Mouse (Mus musculus): ENCODE data around the gene Fmo2. TPM values are rescaled to one million over a fixed set of nuclear protein-coding genes. Genes with fewer than 3 reads are reported as not detected.

Gene Fmo2
- polyA plus RNA-seq, 1 experiment from 2014 or later: 0.39 TPM

DNA sequence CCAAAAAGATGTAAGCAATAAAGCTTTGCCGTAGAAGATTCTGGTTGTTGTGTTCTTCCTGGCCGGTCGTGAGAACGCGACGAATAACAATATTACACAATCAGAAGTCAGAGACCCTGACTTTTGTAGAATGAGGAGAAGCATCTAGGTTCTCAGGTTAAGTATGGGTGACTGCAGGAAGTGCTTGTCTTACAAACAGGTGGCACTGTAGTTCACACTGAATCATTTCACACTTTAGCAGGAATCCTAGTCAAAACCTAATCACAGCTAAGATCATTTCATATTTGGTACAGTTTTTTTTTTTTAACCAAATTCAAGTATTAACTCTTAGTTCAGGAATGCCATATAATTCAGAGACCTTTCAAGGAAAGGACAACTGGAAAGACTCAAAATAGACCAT lies 51.0 kb downstream of the Fmo2 start:
- H3K4me3 ChIP-seq (ENCODE audit: low read depth, low read length): no peak overlapping the region
- H3K9ac ChIP-seq (ENCODE audit: low read depth, low read length): no peak overlapping the region
- H3K4me2 ChIP-seq: no peak overlapping the region
- no peak for ATAC-seq (replicated peaks; ENCODE audit: insufficient number of reproducible peaks, low FRiP score, low TSS enrichment)
- H3K9me3 ChIP-seq (replicated peaks; ENCODE audit: control insufficient read depth, low read length): no peaks in the 10 kb centered on the region
- H3K36me3 ChIP-seq (ENCODE audit: control insufficient read depth, insufficient read depth, low read length): no peaks in the 10 kb centered on the region
- no peak overlapping the region for H3K27ac ChIP-seq (ENCODE audit: low read depth, low read length)
- no peaks in the 10 kb centered on the region for H3K4me1 ChIP-seq (ENCODE audit: control insufficient read depth, insufficient read depth, low read length)
- 96% methylated on average over 6 of the region's 6 CpGs for WGBS (ENCODE audit: insufficient replicate concordance)
- no peaks in the 10 kb centered on the region for H3K27me3 ChIP-seq (ENCODE audit: control insufficient read depth, insufficient read depth, low read length)

- Histone ChIP-seq H3K36me3 (ENCODE audit: control insufficient read depth, insufficient read depth, low read length) (no peaks in the 10 kb centered on the region), H3K4me3 (ENCODE audit: low read depth, low read length) (no peak overlapping the region), H3K4me1 (ENCODE audit: control insufficient read depth, insufficient read depth, low read length) (no peaks in the 10 kb centered on the region), H3K4me2 (no peak overlapping the region), H3K27ac (ENCODE audit: low read depth, low read length) (no peak overlapping the region), H3K27me3 (ENCODE audit: control insufficient read depth, insufficient read depth, low read length) (no peaks in the 10 kb centered on the region), H3K9me3 (replicated peaks; ENCODE audit: control insufficient read depth, low read length) (no peaks in the 10 kb centered on the region), H3K9ac (ENCODE audit: low read depth, low read length) (no peak overlapping the region)
- 87% methylated on average over 9 of the region's 9 CpGs for WGBS (ENCODE audit: insufficient replicate concordance)
- ATAC-seq (replicated peaks; ENCODE audit: insufficient number of reproducible peaks, low FRiP score, low TSS enrichment): no peak
These were observed 58.3 kb downstream of the Fmo2 start for GRCm38 (mm10) chr1:162840211-162840610.

- ATAC-seq (replicated peaks; ENCODE audit: insufficient number of reproducible peaks, low FRiP score, low TSS enrichment): no peak
- no peak overlapping the region for H3K9ac ChIP-seq (ENCODE audit: low read depth, low read length)
- H3K4me1 ChIP-seq (ENCODE audit: control insufficient read depth, insufficient read depth, low read length): no peaks in the 10 kb centered on the region
- H3K27ac ChIP-seq (ENCODE audit: low read depth, low read length): no peak overlapping the region
- H3K36me3 ChIP-seq (ENCODE audit: control insufficient read depth, insufficient read depth, low read length): no peaks in the 10 kb centered on the region
- WGBS (ENCODE audit: insufficient replicate concordance): 88% methylated on average over 6 of the region's 6 CpGs
- H3K27me3 ChIP-seq (ENCODE audit: control insufficient read depth, insufficient read depth, low read length): no peaks in the 10 kb centered on the region
- H3K9me3 ChIP-seq (replicated peaks; ENCODE audit: control insufficient read depth, low read length): no peaks in the 10 kb centered on the region
- H3K4me2 ChIP-seq: no peak overlapping the region
- H3K4me3 ChIP-seq (ENCODE audit: low read depth, low read length): no peak overlapping the region
These were observed 59.5 kb downstream of the Fmo2 start for GRCm38 (mm10) chr1:162838976-162839375.

- H3K4me2 ChIP-seq: no peak overlapping the region
- H3K27ac ChIP-seq (ENCODE audit: low read depth, low read length): no peak overlapping the region
- H3K4me1 ChIP-seq (ENCODE audit: control insufficient read depth, insufficient read depth, low read length): no peaks in the 10 kb centered on the region
- no peaks in the 10 kb centered on the region for H3K27me3 ChIP-seq (ENCODE audit: control insufficient read depth, insufficient read depth, low read length)
- no peak for ATAC-seq (replicated peaks; ENCODE audit: insufficient number of reproducible peaks, low FRiP score, low TSS enrichment)
- no peaks in the 10 kb centered on the region for H3K36me3 ChIP-seq (ENCODE audit: control insufficient read depth, insufficient read depth, low read length)
- no peaks in the 10 kb centered on the region for H3K9me3 ChIP-seq (replicated peaks; ENCODE audit: control insufficient read depth, low read length)
- no peak overlapping the region for H3K9ac ChIP-seq (ENCODE audit: low read depth, low read length)
- H3K4me3 ChIP-seq (ENCODE audit: low read depth, low read length): no peak overlapping the region
- WGBS (ENCODE audit: insufficient replicate concordance): 79% methylated on average over 5 of the region's 5 CpGs
These were observed 64.2 kb downstream of the Fmo2 start for GRCm38 (mm10) chr1:162834342-162834741.

DNA sequence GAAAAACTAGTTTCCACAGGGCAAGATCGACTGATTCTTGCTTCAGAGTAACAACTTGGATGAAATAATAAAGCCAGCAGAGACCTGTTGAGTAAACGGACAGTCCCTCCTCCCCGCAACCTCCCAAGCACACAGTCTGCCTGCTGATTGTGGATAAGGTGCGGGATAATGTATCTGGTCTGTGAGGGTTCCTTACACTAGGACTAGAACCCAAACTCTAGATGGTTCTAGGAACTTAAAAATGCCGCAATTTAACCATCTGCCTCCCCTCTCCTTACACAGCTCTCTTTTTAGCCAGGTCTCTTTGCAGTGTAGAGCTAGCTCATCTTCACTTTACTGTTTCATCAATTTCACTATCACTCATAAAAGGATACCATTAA lies 66.0 kb downstream of the Fmo2 start:
- Histone ChIP-seq H3K27me3 (ENCODE audit: control insufficient read depth, insufficient read depth, low read length) (no peaks in the 10 kb centered on the region), H3K36me3 (ENCODE audit: control insufficient read depth, insufficient read depth, low read length) (no peaks in the 10 kb centered on the region), H3K27ac (ENCODE audit: low read depth, low read length) (no peak overlapping the region), H3K4me2 (peak overlapping the region; percentile 5; the same call in 1 of the 2 replicates), H3K9ac (ENCODE audit: low read depth, low read length) (no peak overlapping the region), H3K4me3 (ENCODE audit: low read depth, low read length) (no peak overlapping the region), H3K9me3 (replicated peaks; ENCODE audit: control insufficient read depth, low read length) (no peaks in the 10 kb centered on the region), H3K4me1 (ENCODE audit: control insufficient read depth, insufficient read depth, low read length) (no peaks in the 10 kb centered on the region)
- ATAC-seq (replicated peaks; ENCODE audit: insufficient number of reproducible peaks, low FRiP score, low TSS enrichment): no peak
- WGBS (ENCODE audit: insufficient replicate concordance): 57% methylated on average over 5 of the region's 5 CpGs

DNA sequence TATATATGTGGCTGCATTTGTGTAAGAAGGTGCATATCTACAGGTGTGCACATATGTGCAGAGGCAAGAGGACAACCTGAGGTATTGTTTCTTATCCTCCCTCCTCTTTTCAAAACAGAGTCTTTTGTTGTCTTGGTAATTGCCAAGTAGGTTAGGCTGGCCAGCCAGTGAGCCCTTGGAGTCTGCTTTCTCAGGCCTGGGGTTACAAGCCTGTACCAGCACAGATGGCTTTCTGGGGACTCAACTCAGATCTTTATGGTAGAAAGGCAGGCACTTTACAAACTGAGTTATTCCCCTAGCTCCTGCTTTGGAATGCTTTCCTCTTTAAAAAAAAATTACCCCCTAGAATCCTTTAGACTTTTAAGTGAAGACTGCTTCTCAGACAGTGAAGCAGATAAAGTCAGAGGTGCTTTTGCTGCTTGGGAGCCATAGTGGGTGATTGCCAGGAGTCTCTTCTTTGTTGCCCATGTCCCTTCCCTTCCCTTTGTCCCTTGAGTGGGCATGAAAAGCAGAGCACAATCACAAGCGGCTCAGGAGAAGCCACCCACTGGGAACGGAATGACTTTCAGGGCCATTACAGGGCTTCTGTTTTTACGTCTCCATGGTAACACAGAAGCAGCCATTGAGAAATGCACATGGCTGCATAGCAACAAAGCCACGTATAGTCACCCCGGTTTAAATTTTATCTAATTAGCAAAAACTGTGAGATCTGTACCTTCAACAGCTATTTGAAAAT lies 66.5 kb downstream of the Fmo2 start:
- ATAC-seq (replicated peaks; ENCODE audit: insufficient number of reproducible peaks, low FRiP score, low TSS enrichment): no peak
- Histone ChIP-seq H3K4me3 (ENCODE audit: low read depth, low read length) (no peak overlapping the region), H3K27ac (ENCODE audit: low read depth, low read length) (no peak overlapping the region), H3K9ac (ENCODE audit: low read depth, low read length) (no peak overlapping the region), H3K4me1 (ENCODE audit: control insufficient read depth, insufficient read depth, low read length) (no peaks in the 10 kb centered on the region), H3K9me3 (replicated peaks; ENCODE audit: control insufficient read depth, low read length) (no peaks in the 10 kb centered on the region), H3K4me2 (peak overlapping the region; percentile 5), H3K36me3 (ENCODE audit: control insufficient read depth, insufficient read depth, low read length) (no peaks in the 10 kb centered on the region), H3K27me3 (ENCODE audit: control insufficient read depth, insufficient read depth, low read length) (no peaks in the 10 kb centered on the region)
- WGBS (ENCODE audit: insufficient replicate concordance): 11% methylated on average over 5 of the region's 5 CpGs

Other genes with a start within 250 kb of the Fmo2 start
- not detected in 2 replicates for gene Myocos, start 240.5 kb downstream of the Fmo2 start, polyA plus RNA-seq (2014; fragmentation: Nextera tagmentation; extraction: Ambion mirVana)
- gene Prrc2c, start 158.2 kb downstream of the Fmo2 start, polyA plus RNA-seq (2014; fragmentation: Nextera tagmentation; extraction: Ambion mirVana): 84.2 and 109 TPM in 2 replicates
- not detected in 2 replicates for gene Fmo4, start 84.8 kb downstream of the Fmo2 start, polyA plus RNA-seq (2014; fragmentation: Nextera tagmentation; extraction: Ambion mirVana)
- 1.8 TPM in 2 replicates for gene Fmo1, start 32.1 kb downstream of the Fmo2 start, polyA plus RNA-seq (2014; fragmentation: Nextera tagmentation; extraction: Ambion mirVana)
- gene Fmo6, start 38.8 kb upstream of the Fmo2 start, polyA plus RNA-seq (2014; fragmentation: Nextera tagmentation; extraction: Ambion mirVana): not detected in 2 replicates
- gene Fmo3, start 85.8 kb upstream of the Fmo2 start, polyA plus RNA-seq (2014; fragmentation: Nextera tagmentation; extraction: Ambion mirVana): 0.14 TPM in 1 of 2 replicates, not detected in the other
- gene Mroh9, start 186.9 kb upstream of the Fmo2 start, polyA plus RNA-seq (2014; fragmentation: Nextera tagmentation; extraction: Ambion mirVana): not detected in 2 replicates

All from heart, embryonic 11.5 days (tissue).